Mouse (Mus musculus) mesoderm, embryonic 11.5 days (tissue): ENCODE measurements around the gene Grm1.
"Not testable (repeated sequence)": the region's sequence is repeated elsewhere in the genome, so short reads cannot be mapped to it uniquely, and the experiment has no call there.

ENCODE experiments used
- DNase-seq: peaks from one replicate; pipeline ENCODE4 v3.0.0-alpha.2; 2012; ENCODE audit warnings: low read depth, low spot score

The Grm1 gene

GRCm38 (mm10) chr10:11081611-11082398 is at the start of gene Grm1:
Gene Grm1 (minus strand): TSS chr10:11082356.
- peak; percentile 77 for DNase-seq

- DNase-seq = no peak
Observed at GRCm38 (mm10) chr10:11121781-11122180, 39.6 kb upstream of the Grm1 start.

GRCm38 (mm10) chr10:11098475-11099044 is 16.4 kb upstream of the Grm1 start:
- no peak for DNase-seq

- no peak for DNase-seq
Observed at GRCm38 (mm10) chr10:11086348-11086747, 4.2 kb upstream of the Grm1 start.

GRCm38 (mm10) chr10:11080725-11081610 is 1.2 kb downstream of the Grm1 start:
- no peak for DNase-seq

GRCm38 (mm10) chr10:11080013-11080724 is 2.0 kb downstream of the Grm1 start:
- no peak for DNase-seq

GRCm38 (mm10) chr10:11079506-11079905 is 2.6 kb downstream of the Grm1 start:
- no peak for DNase-seq

GRCm38 (mm10) chr10:11065136-11065535 is 17.0 kb downstream of the Grm1 start:
- no peak for DNase-seq

- no peak for DNase-seq
Observed at GRCm38 (mm10) chr10:11061318-11062071, 20.7 kb downstream of the Grm1 start.

- DNase-seq = no peak
Observed at GRCm38 (mm10) chr10:11049361-11049760, 32.8 kb downstream of the Grm1 start.

- not testable (repeated sequence) for DNase-seq
Observed at GRCm38 (mm10) chr10:11045421-11045820, 36.7 kb downstream of the Grm1 start.

GRCm38 (mm10) chr10:11044455-11045106 is 37.6 kb downstream of the Grm1 start:
- DNase-seq = no peak

- DNase-seq = no peak
Observed at GRCm38 (mm10) chr10:11039323-11039722, 42.8 kb downstream of the Grm1 start.

- DNase-seq = peak; percentile 6
Observed at GRCm38 (mm10) chr10:11032221-11032620, 49.9 kb downstream of the Grm1 start.

- peak; percentile 19 for DNase-seq
Observed at GRCm38 (mm10) chr10:11025764-11026518, 56.2 kb downstream of the Grm1 start.

GRCm38 (mm10) chr10:11018970-11019531 is 63.1 kb downstream of the Grm1 start:
- no peak for DNase-seq

- no peak for DNase-seq
Observed at GRCm38 (mm10) chr10:11013653-11014052, 68.5 kb downstream of the Grm1 start.

- DNase-seq = no peak
Observed at GRCm38 (mm10) chr10:10996766-10997165, 85.4 kb downstream of the Grm1 start.

- DNase-seq = no peak
Observed at GRCm38 (mm10) chr10:10991708-10992107, 90.4 kb downstream of the Grm1 start.
